In genomic region chr5:135064382-135064766, GRCm38 (mm10) we compare ENCODE assay signal across 8 mouse cellular contexts. TPM values are rescaled to one million over a fixed set of nuclear protein-coding genes. Genes with fewer than 3 reads are reported as not detected.
DNase-seq lines count a peak whose midpoint lies in the region; ATAC-seq and TF ChIP-seq lines count a peak whose summit lies in the region.

No protein-coding gene starts in this region.

- no peaks in the 10 kb centered on the region for H3K27me3 ChIP-seq in kidney, postnatal 0 days (ENCODE audit: insufficient read depth, low read length)
- no peaks in the 10 kb centered on the region for H3K27me3 ChIP-seq in hindbrain, embryonic 14.5 days (ENCODE audit: control insufficient read depth, insufficient read depth, low read length)
- no peaks in the 10 kb centered on the region for H3K27me3 ChIP-seq in midbrain, embryonic 12.5 days

- WGBS in kidney, postnatal 0 days, result 2% methylated on average over 40 of the region's 40 CpGs
- WGBS in hindbrain, embryonic 14.5 days, result 1% methylated on average over 37 of the region's 40 CpGs
- WGBS in midbrain, embryonic 12.5 days, result under 1% methylated on average over 40 of the region's 40 CpGs

- H3K9me3 ChIP-seq in kidney, postnatal 0 days (replicated peaks; ENCODE audit: low read length), result no peaks in the 10 kb centered on the region
- no peaks in the 10 kb centered on the region for H3K9me3 ChIP-seq in hindbrain, embryonic 14.5 days (ENCODE audit: control insufficient read depth, low read length)
- no peaks in the 10 kb centered on the region for H3K9me3 ChIP-seq in midbrain, embryonic 12.5 days

- H3K9ac ChIP-seq in kidney, postnatal 0 days (ENCODE audit: low read depth, low read length), result peak overlapping the region; percentile 81
- peak overlapping the region; percentile 76 for H3K9ac ChIP-seq in hindbrain, embryonic 14.5 days
- peak overlapping the region; percentile 86 for H3K9ac ChIP-seq in midbrain, embryonic 12.5 days (replicated peaks)

- H3K4me3 ChIP-seq in kidney, postnatal 0 days (replicated peaks; ENCODE audit: low read depth, low read length), result peak overlapping the region; percentile 93
- peak overlapping the region; percentile 96 for H3K4me3 ChIP-seq in hindbrain, embryonic 14.5 days (replicated peaks; ENCODE audit: low read length)
- H3K4me3 ChIP-seq in midbrain, embryonic 12.5 days, result peak overlapping the region; percentile 95

- peak; percentile 47 for ATAC-seq in kidney, postnatal 0 days (replicated peaks; ENCODE audit: low FRiP score, low read depth)
- ATAC-seq in common myeloid progenitor, adult 5-6 weeks (replicated peaks; ENCODE audit: low read depth, poor library complexity, severe bottlenecking), result peak; percentile 55; the same call in 1 of the 2 replicates
- ATAC-seq in hindbrain, embryonic 14.5 days (ENCODE audit: low FRiP score), result peak; percentile 22; the same call in 1 of the 2 replicates
- no peak; the same call in 1 of the 2 replicates for ATAC-seq in midbrain, embryonic 12.5 days (ENCODE audit: low FRiP score, low read depth)
- no peak; the same call in 1 of the 2 replicates for ATAC-seq in monocyte, adult 5-6 weeks (replicated peaks; ENCODE audit: insufficient number of reproducible peaks, low FRiP score, low TSS enrichment, poor library complexity, severe bottlenecking)

- 0 out of 2 replicates have a peak, but pooled peaks cover 13% of the 10 kb centered on the region for H3K36me3 ChIP-seq in kidney, postnatal 0 days (ENCODE audit: insufficient read depth, low read length)
- peaks cover 37% of the 10 kb centered on the region for H3K36me3 ChIP-seq in hindbrain, embryonic 14.5 days (replicated peaks; ENCODE audit: control insufficient read depth, insufficient read depth)
- peaks cover 51% of the 10 kb centered on the region for H3K36me3 ChIP-seq in midbrain, embryonic 12.5 days

- H3K4me2 ChIP-seq in kidney, postnatal 0 days (ENCODE audit: low read length), result peak overlapping the region; percentile 84
- peak overlapping the region; percentile 94 for H3K4me2 ChIP-seq in hindbrain, embryonic 14.5 days (replicated peaks)
- H3K4me2 ChIP-seq in midbrain, embryonic 12.5 days (replicated peaks), result peak overlapping the region; percentile 93

- TF ChIP-seq CTCF in kidney, postnatal 0 days (IDR thresholded peaks at IDR 0.05; ENCODE audit: low read depth), result no peak

- peak overlapping the region; percentile 72 for H3K27ac ChIP-seq in kidney, postnatal 0 days
- peak overlapping the region; percentile 51 for H3K27ac ChIP-seq in hindbrain, embryonic 14.5 days
- H3K27ac ChIP-seq in midbrain, embryonic 12.5 days (replicated peaks), result peak overlapping the region; percentile 60

- no peak for DNase-seq in kidney, postnatal 0 days (ENCODE audit: low spot score)
- no peak for DNase-seq in kidney, postnatal 4 days
- no peak for DNase-seq in hindbrain, embryonic 14.5 days (ENCODE audit: low spot score)
- DNase-seq in thymus, postnatal 0 days (ENCODE audit: low spot score), result no peak
- no peak for DNase-seq in embryo, embryonic 11 days

- peaks cover 13% of the 10 kb centered on the region; the same call in 1 of the 2 replicates for H3K4me1 ChIP-seq in kidney, postnatal 0 days (replicated peaks; ENCODE audit: insufficient read depth, low read length)
- peaks cover 24% of the 10 kb centered on the region for H3K4me1 ChIP-seq in hindbrain, embryonic 14.5 days (replicated peaks; ENCODE audit: control insufficient read depth, insufficient read depth, low read length)
- H3K4me1 ChIP-seq in midbrain, embryonic 12.5 days, result peaks cover 26% of the 10 kb centered on the region

RNA-seq across cellular contexts. Expression of gene Dnajc30, which starts 0.4 kb away (rescaled TPM):
- polyA plus RNA-seq in kidney, postnatal 0 days (2015; fragmentation: Nextera tagmentation; extraction: Ambion mirVana), result 42.4 and 42.6 TPM in 2 replicates
- 3.9 and 10.9 TPM in 2 replicates for total RNA-seq in common myeloid progenitor, adult 5-6 weeks (2017)
- 42.5 and 43.0 TPM in 2 replicates for polyA plus RNA-seq in hindbrain, embryonic 14.5 days (2014; fragmentation: Nextera tagmentation; extraction: Ambion mirVana)
- 27.6 and 28.3 TPM in 2 replicates for polyA plus RNA-seq in midbrain, embryonic 12.5 days (2016; fragmentation: Nextera tagmentation; extraction: Ambion mirVana)
- total RNA-seq in monocyte, adult 5-6 weeks (2017), result 3.8 to 6.5 TPM (median 5.5 TPM) in 3 replicates
- polyA plus RNA-seq in thymus, postnatal 0 days (2015; fragmentation: Nextera tagmentation; extraction: Ambion mirVana), result 28.7 and 28.8 TPM in 2 replicates

RNA-seq across cellular contexts. Expression of gene Bud23, which starts 0.4 kb away (rescaled TPM):
- polyA plus RNA-seq in kidney, postnatal 0 days (2015; fragmentation: Nextera tagmentation; extraction: Ambion mirVana), result 80.4 and 85.2 TPM in 2 replicates
- 46.5 and 71.2 TPM in 2 replicates for total RNA-seq in common myeloid progenitor, adult 5-6 weeks (2017)
- polyA plus RNA-seq in hindbrain, embryonic 14.5 days (2014; fragmentation: Nextera tagmentation; extraction: Ambion mirVana), result 61.9 and 63.3 TPM in 2 replicates
- 118 and 119 TPM in 2 replicates for polyA plus RNA-seq in midbrain, embryonic 12.5 days (2016; fragmentation: Nextera tagmentation; extraction: Ambion mirVana)
- 50.6 to 85.3 TPM (median 72.7 TPM) in 3 replicates for total RNA-seq in monocyte, adult 5-6 weeks (2017)
- polyA plus RNA-seq in thymus, postnatal 0 days (2015; fragmentation: Nextera tagmentation; extraction: Ambion mirVana), result 103 and 119 TPM in 2 replicates

RNA-seq across cellular contexts. Expression of gene Vps37d, which starts 13.7 kb away (rescaled TPM):
- 9.9 and 12.5 TPM in 2 replicates for polyA plus RNA-seq in kidney, postnatal 0 days (2015; fragmentation: Nextera tagmentation; extraction: Ambion mirVana)
- total RNA-seq in common myeloid progenitor, adult 5-6 weeks (2017), result not detected in 2 replicates
- polyA plus RNA-seq in hindbrain, embryonic 14.5 days (2014; fragmentation: Nextera tagmentation; extraction: Ambion mirVana), result 32.9 and 37.1 TPM in 2 replicates
- 28.2 and 32.1 TPM in 2 replicates for polyA plus RNA-seq in midbrain, embryonic 12.5 days (2016; fragmentation: Nextera tagmentation; extraction: Ambion mirVana)
- 0.43 TPM in 1 of 3 replicates, not detected in the others for total RNA-seq in monocyte, adult 5-6 weeks (2017)
- 1.6 and 1.7 TPM in 2 replicates for polyA plus RNA-seq in thymus, postnatal 0 days (2015; fragmentation: Nextera tagmentation; extraction: Ambion mirVana)

RNA-seq across cellular contexts. Expression of gene Mlxipl, which starts 25.3 kb away (rescaled TPM):
- polyA plus RNA-seq in kidney, postnatal 0 days (2015; fragmentation: Nextera tagmentation; extraction: Ambion mirVana), result 6.5 and 7.8 TPM in 2 replicates
- not detected in 2 replicates for total RNA-seq in common myeloid progenitor, adult 5-6 weeks (2017)
- polyA plus RNA-seq in hindbrain, embryonic 14.5 days (2014; fragmentation: Nextera tagmentation; extraction: Ambion mirVana), result 0.91 and 1.1 TPM in 2 replicates
- 2.0 and 2.1 TPM in 2 replicates for polyA plus RNA-seq in midbrain, embryonic 12.5 days (2016; fragmentation: Nextera tagmentation; extraction: Ambion mirVana)
- 0.57 to 4.5 TPM (median 1.1 TPM) in 3 replicates for total RNA-seq in monocyte, adult 5-6 weeks (2017)
- 0.38 and 0.39 TPM in 2 replicates for polyA plus RNA-seq in thymus, postnatal 0 days (2015; fragmentation: Nextera tagmentation; extraction: Ambion mirVana)

RNA-seq across cellular contexts. Expression of gene Stx1a, which starts 41.1 kb away (rescaled TPM):
- polyA plus RNA-seq in kidney, postnatal 0 days (2015; fragmentation: Nextera tagmentation; extraction: Ambion mirVana), result 6.6 and 9.0 TPM in 2 replicates
- total RNA-seq in common myeloid progenitor, adult 5-6 weeks (2017), result 0.27 TPM in 1 of 2 replicates, not detected in the other
- polyA plus RNA-seq in hindbrain, embryonic 14.5 days (2014; fragmentation: Nextera tagmentation; extraction: Ambion mirVana), result 113 and 134 TPM in 2 replicates
- 27.8 and 29.3 TPM in 2 replicates for polyA plus RNA-seq in midbrain, embryonic 12.5 days (2016; fragmentation: Nextera tagmentation; extraction: Ambion mirVana)
- total RNA-seq in monocyte, adult 5-6 weeks (2017), result 0.29 to 0.76 TPM in 2 of 3 replicates, not detected in the other
- polyA plus RNA-seq in thymus, postnatal 0 days (2015; fragmentation: Nextera tagmentation; extraction: Ambion mirVana), result 3.2 and 3.3 TPM in 2 replicates

Comparison
In these comparisons a context has a peak if more than half of its experiments do, and no peak if none do; other contexts are left out.
1. ATAC-seq: peak in kidney, postnatal 0 days (single experiment), common myeloid progenitor, adult 5-6 weeks (single experiment) and hindbrain, embryonic 14.5 days (single experiment); none in midbrain, embryonic 12.5 days (single experiment) and monocyte, adult 5-6 weeks (single experiment).
2. Peak in every context shown above with its lines, with median percentiles within 50 percentile points of each other: H3K27ac ChIP-seq, H3K4me2 ChIP-seq, H3K4me3 ChIP-seq and H3K9ac ChIP-seq.